In the genomic region with DNA sequence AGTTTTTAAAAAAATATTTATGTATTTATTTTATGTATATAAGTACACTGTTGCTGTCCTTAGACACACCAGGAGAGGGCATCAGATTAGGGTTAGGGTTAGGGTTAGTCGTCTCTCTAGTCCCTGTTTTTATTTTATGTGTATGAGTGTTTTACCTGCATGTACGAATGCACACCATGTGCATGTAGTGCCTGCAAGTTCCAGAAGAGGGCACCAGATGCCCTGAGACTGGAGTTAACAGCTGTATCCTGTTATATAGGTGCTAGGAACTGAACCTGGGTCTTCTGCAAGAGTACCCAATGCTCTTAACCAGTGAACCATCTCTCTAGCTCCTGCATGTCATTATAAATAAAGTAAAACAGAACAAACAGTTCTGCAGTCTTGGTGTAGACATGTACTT, we compare ENCODE assay signal across 12 mouse cellular contexts. TPM values are rescaled to one million over a fixed set of nuclear protein-coding genes. Genes with fewer than 3 reads are reported as not detected.
A peak's percentile ranks its signal among the peaks of the same experiment; 100 is the strongest.
DNase-seq lines count a peak whose midpoint lies in the region.
"Had no signal": no experiment of that assay in that cellular context is flagged by ENCODE, and none has a peak within 500 bp of the region (broad histone marks: within the 10 kb centered on the region; RNA-seq: fewer than 3 reads in every experiment).

No protein-coding gene starts in this region.

- peak; percentile 11 to 18 for DNase-seq in kidney, postnatal 4 days
- DNase-seq in kidney, adult 8-10 months: no peak
- peak; percentile 11 for DNase-seq in thymus, postnatal 14 days
- DNase-seq in thymus, postnatal 10 days (ENCODE audit: low spot score in 2 of 2): no peak
- peak; percentile 35 for DNase-seq in NIH3T3 (ENCODE audit: low read depth)
- DNase-seq in MN1 (ENCODE audit: low spot score): no peak
- no peak for DNase-seq in adrenal gland, postnatal 4 days (ENCODE audit: low spot score in 2 of 2)
- DNase-seq: adrenal gland, postnatal 10 days; cerebellum, adult 9-11 months; gastrocnemius, postnatal 10 days; kidney, postnatal 14 days; left cerebral cortex, postnatal 4 days had no signal

RNA-seq across cellular contexts. Expression of gene Adamtsl3, which starts 48.3 kb away (rescaled TPM):
- 1 to 10 TPM; 3.3 to 3.5 TPM for total RNA-seq in adrenal gland, postnatal 4 days (2021)

Comparison
In these comparisons a context has a peak if more than half of its experiments do, and no peak if none do; other contexts are left out.
1. DNase-seq: peak in kidney, postnatal 4 days (2 of 2), thymus, postnatal 14 days (single experiment) and NIH3T3 (single experiment); none in kidney, adult 8-10 months (0 of 2), thymus, postnatal 10 days (0 of 2), MN1 (single experiment) and adrenal gland, postnatal 4 days (0 of 2).